Mouse (Mus musculus): ENCODE measurements at regions not wholly inside any gene's neighbourhood (a gene's known extent, or its start where the extent isn't known, plus 50 kb on each side); places are given as distances from the start of the nearest gene placed in this dataset.
A peak's percentile ranks its signal among the peaks of the same experiment; 100 is the strongest.

DNA sequence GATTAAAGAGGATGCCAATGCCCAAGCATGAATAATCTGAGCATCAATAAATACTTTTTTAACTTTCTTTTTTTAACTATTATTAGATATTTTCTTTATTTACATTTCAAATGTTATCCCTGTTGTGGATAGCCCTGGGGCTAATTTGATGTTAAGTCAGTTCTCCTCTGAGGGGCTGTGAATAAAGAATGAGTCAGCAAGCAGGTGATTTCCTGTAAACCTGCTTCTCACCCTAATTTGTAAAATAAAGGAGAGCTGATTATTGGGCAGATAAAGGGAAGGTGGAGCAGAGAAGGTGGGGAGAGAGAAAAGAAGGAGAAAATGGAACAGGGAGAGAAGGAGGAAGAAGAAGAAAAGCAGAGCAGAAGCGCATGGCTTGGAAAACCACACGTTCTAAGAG lies 1442.8 kb downstream of the 4930444P10Rik start:
- no peak overlapping the region for H3K9ac ChIP-seq (ENCODE audit: low read depth, low read length)
- no peaks in the 10 kb centered on the region for H3K27me3 ChIP-seq (ENCODE audit: insufficient read depth, low read length)
- H3K4me2 ChIP-seq (ENCODE audit: low read length) = no peak overlapping the region
- H3K27ac ChIP-seq = no peak overlapping the region
- H3K36me3 ChIP-seq (ENCODE audit: insufficient read depth, low read length) = no peaks in the 10 kb centered on the region
- WGBS = 79% methylated on average over 2 of the region's 2 CpGs
- ATAC-seq (replicated peaks; ENCODE audit: low FRiP score, low read depth) = no peak
- H3K4me3 ChIP-seq (replicated peaks; ENCODE audit: low read depth, low read length) = no peak overlapping the region
- H3K9me3 ChIP-seq (replicated peaks; ENCODE audit: low read length) = no peaks in the 10 kb centered on the region
- no peak for DNase-seq (ENCODE audit: low spot score)
- no peaks in the 10 kb centered on the region for H3K4me1 ChIP-seq (replicated peaks; ENCODE audit: insufficient read depth, low read length)
- no peak for TF ChIP-seq CTCF (IDR thresholded peaks at IDR 0.05; ENCODE audit: low read depth)

GRCm38 (mm10) chr1:14635642-14636263 lies 1457.4 kb downstream of the 4930444P10Rik start:
- ATAC-seq (replicated peaks; ENCODE audit: low FRiP score, low read depth) = peak; percentile 71
- H3K4me1 ChIP-seq (replicated peaks; ENCODE audit: insufficient read depth, low read length) = no peaks in the 10 kb centered on the region
- H3K27me3 ChIP-seq (ENCODE audit: insufficient read depth, low read length) = no peaks in the 10 kb centered on the region
- H3K4me2 ChIP-seq (ENCODE audit: low read length) = no peak overlapping the region
- H3K4me3 ChIP-seq (replicated peaks; ENCODE audit: low read depth, low read length) = no peak overlapping the region
- no peak overlapping the region for H3K27ac ChIP-seq
- no peaks in the 10 kb centered on the region for H3K36me3 ChIP-seq (ENCODE audit: insufficient read depth, low read length)
- peak; percentile 91 for DNase-seq (ENCODE audit: low spot score)
- 20% methylated on average over 5 of the region's 5 CpGs for WGBS
- no peaks in the 10 kb centered on the region for H3K9me3 ChIP-seq (replicated peaks; ENCODE audit: low read length)
- no peak overlapping the region for H3K9ac ChIP-seq (ENCODE audit: low read depth, low read length)
- peak; percentile 63 for TF ChIP-seq CTCF (IDR thresholded peaks at IDR 0.05; ENCODE audit: low read depth)

DNA sequence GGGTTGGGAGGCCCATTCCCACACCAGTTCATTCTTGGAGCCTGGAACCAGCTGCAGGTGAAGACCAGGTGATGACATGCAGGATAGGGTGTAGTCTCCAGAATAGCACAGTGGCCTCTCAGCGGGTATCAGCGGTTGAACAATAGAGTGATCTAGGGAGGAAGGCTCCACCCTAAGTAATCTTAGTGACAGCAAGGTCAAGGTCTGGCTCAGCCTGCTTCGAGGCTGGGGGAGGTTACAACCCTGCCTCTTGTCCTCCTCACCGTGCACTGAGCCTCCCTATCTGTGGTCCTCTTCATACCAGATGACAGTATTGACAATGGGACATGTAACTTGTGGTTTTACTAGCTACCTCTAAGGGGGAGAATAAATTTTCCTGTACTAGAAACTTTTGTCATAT lies 1461.1 kb downstream of the 4930444P10Rik start:
- ATAC-seq (replicated peaks; ENCODE audit: low FRiP score, low read depth) = no peak

GRCm38 (mm10) chr1:14627204-14627603 lies 1465.9 kb downstream of the 4930444P10Rik start:
- no peak overlapping the region for H3K27ac ChIP-seq
- WGBS = 20% methylated on average over 6 of the region's 6 CpGs
- H3K36me3 ChIP-seq (ENCODE audit: insufficient read depth, low read length) = no peaks in the 10 kb centered on the region
- H3K4me3 ChIP-seq (replicated peaks; ENCODE audit: low read depth, low read length) = no peak overlapping the region
- ATAC-seq (replicated peaks; ENCODE audit: low FRiP score, low read depth) (no peak), DNase-seq (ENCODE audit: low spot score) (peak; percentile 84)
- no peak overlapping the region for H3K9ac ChIP-seq (ENCODE audit: low read depth, low read length)
- TF ChIP-seq CTCF (IDR thresholded peaks at IDR 0.05; ENCODE audit: low read depth) = no peak
- H3K9me3 ChIP-seq (replicated peaks; ENCODE audit: low read length) = no peaks in the 10 kb centered on the region
- H3K27me3 ChIP-seq (ENCODE audit: insufficient read depth, low read length) = no peaks in the 10 kb centered on the region
- H3K4me1 ChIP-seq (replicated peaks; ENCODE audit: insufficient read depth, low read length) = no peaks in the 10 kb centered on the region
- H3K4me2 ChIP-seq (ENCODE audit: low read length) = no peak overlapping the region

More for the DNA sequence above, 1461.1 kb downstream of the 4930444P10Rik start:
- Histone ChIP-seq H3K4me3 (replicated peaks; ENCODE audit: low read depth, low read length) (no peak overlapping the region), H3K27me3 (ENCODE audit: insufficient read depth, low read length) (no peaks in the 10 kb centered on the region), H3K4me1 (replicated peaks; ENCODE audit: insufficient read depth, low read length) (no peaks in the 10 kb centered on the region), H3K9me3 (replicated peaks; ENCODE audit: low read length) (no peaks in the 10 kb centered on the region), H3K4me2 (ENCODE audit: low read length) (no peak overlapping the region), H3K27ac (no peak overlapping the region), H3K9ac (ENCODE audit: low read depth, low read length) (no peak overlapping the region), H3K36me3 (ENCODE audit: insufficient read depth, low read length) (no peaks in the 10 kb centered on the region)
- whole genome bisulfite sequencing = 24% methylated on average over 4 of the region's 4 CpGs
- no peak for TF ChIP-seq CTCF (IDR thresholded peaks at IDR 0.05; ENCODE audit: low read depth)
- no peak for DNase-seq (ENCODE audit: low spot score)

- WGBS = 51% methylated on average over 4 of the region's 4 CpGs
- no peak overlapping the region for H3K4me2 ChIP-seq (ENCODE audit: low read length)
- no peaks in the 10 kb centered on the region for H3K4me1 ChIP-seq (replicated peaks; ENCODE audit: insufficient read depth, low read length)
- no peak for DNase-seq (ENCODE audit: low spot score)
- no peak overlapping the region for H3K27ac ChIP-seq
- ATAC-seq (replicated peaks; ENCODE audit: low FRiP score, low read depth) = no peak
- H3K27me3 ChIP-seq (ENCODE audit: insufficient read depth, low read length) = no peaks in the 10 kb centered on the region
- no peak overlapping the region for H3K4me3 ChIP-seq (replicated peaks; ENCODE audit: low read depth, low read length)
- H3K9ac ChIP-seq (ENCODE audit: low read depth, low read length) = no peak overlapping the region
- TF ChIP-seq CTCF (IDR thresholded peaks at IDR 0.05; ENCODE audit: low read depth) = no peak
- H3K9me3 ChIP-seq (replicated peaks; ENCODE audit: low read length) = no peaks in the 10 kb centered on the region
- H3K36me3 ChIP-seq (ENCODE audit: insufficient read depth, low read length) = no peaks in the 10 kb centered on the region
Observed at GRCm38 (mm10) chr1:14626685-14627084, 1466.4 kb downstream of the 4930444P10Rik start.

- H3K9me3 ChIP-seq (replicated peaks; ENCODE audit: low read length) = no peaks in the 10 kb centered on the region
- DNase-seq (ENCODE audit: low spot score) (no peak), ATAC-seq (replicated peaks; ENCODE audit: low FRiP score, low read depth) (no peak)
- no peaks in the 10 kb centered on the region for H3K4me1 ChIP-seq (replicated peaks; ENCODE audit: insufficient read depth, low read length)
- 59% methylated on average over 5 of the region's 5 CpGs for WGBS
- no peaks in the 10 kb centered on the region for H3K27me3 ChIP-seq (ENCODE audit: insufficient read depth, low read length)
- no peak overlapping the region for H3K27ac ChIP-seq
- H3K4me3 ChIP-seq (replicated peaks; ENCODE audit: low read depth, low read length) = no peak overlapping the region
- no peak overlapping the region for H3K4me2 ChIP-seq (ENCODE audit: low read length)
- no peaks in the 10 kb centered on the region for H3K36me3 ChIP-seq (ENCODE audit: insufficient read depth, low read length)
- no peak for TF ChIP-seq CTCF (IDR thresholded peaks at IDR 0.05; ENCODE audit: low read depth)
- H3K9ac ChIP-seq (ENCODE audit: low read depth, low read length) = no peak overlapping the region
Observed at GRCm38 (mm10) chr1:14620922-14621430, 1472.1 kb downstream of the 4930444P10Rik start.
